Mouse (Mus musculus) MEL (cell line): ENCODE data around the gene Zdhhc3. TPM values are rescaled to one million over a fixed set of nuclear protein-coding genes. Genes with fewer than 3 reads are reported as not detected.

Source experiments
- DNase-seq: peaks from one replicate; pipeline ENCODE4 v3.0.0; 2011; ENCODE audit warnings: low read depth, low spot score
- H3K27ac ChIP-seq: 2 replicates; pipeline ENCODE4 v1.5.1; 2012; ENCODE audit warnings: low read depth, mild to moderate bottlenecking, control low read depth, low read length, moderate library complexity; ENCODE audit not compliant: control insufficient read depth
- H3K27me3 ChIP-seq, 2 experiments: fragments of 150-350 bp in 1 of 2; sonication (generic) in 1 of 2; 2 replicates each; pipeline ENCODE4 v1.6.1; 2012; ENCODE audit warnings: low read length in 2 of 2, mild to moderate bottlenecking in 2 of 2, improper control_type of control experiment in 1 of 2, moderate library complexity in 1 of 2; ENCODE audit not compliant: insufficient read depth in 2 of 2, control insufficient read depth in 1 of 2
- H3K36me3 ChIP-seq, 2 experiments: 2 replicates each; pipeline ENCODE4 v1.6.1; 2012 to 2014; ENCODE audit warnings: low read length in 2 of 2, improper control_type of control experiment in 1 of 2, inconsistent platforms in 1 of 2, mild to moderate bottlenecking in 1 of 2; ENCODE audit not compliant: insufficient read depth in 2 of 2, control insufficient read depth in 1 of 2
- H3K4me1 ChIP-seq, 2 experiments: fragments of 150-350 bp in 1 of 2; sonication (generic) in 1 of 2; 2 replicates each; pipeline ENCODE4 v1.6.1; 2012; ENCODE audit warnings: low read length in 2 of 2, improper control_type of control experiment in 1 of 2, mild to moderate bottlenecking in 1 of 2; ENCODE audit not compliant: insufficient read depth in 2 of 2, control insufficient read depth in 1 of 2
- H3K4me3 ChIP-seq, 2 experiments: fragments of 150-350 bp in 1 of 2; sonication (generic) in 1 of 2; 2 replicates each; pipeline ENCODE4 v1.5.1; 2012; ENCODE audit warnings: low read depth in 2 of 2, low read length in 2 of 2, mild to moderate bottlenecking in 2 of 2, moderate library complexity in 2 of 2, control low read depth in 1 of 2, improper control_type of control experiment in 1 of 2; ENCODE audit not compliant: control insufficient read depth in 1 of 2, insufficient read depth in 1 of 2
- H3K79me2 ChIP-seq: 2 replicates; pipeline ENCODE4 v1.6.1; 2012; ENCODE audit warnings: mild to moderate bottlenecking, low read length, moderate library complexity; ENCODE audit not compliant: control insufficient read depth, poor library complexity, insufficient read depth
- H3K9ac ChIP-seq: 2 replicates; pipeline ENCODE4 v1.6.1; 2012; ENCODE audit warnings: low read depth, mild to moderate bottlenecking, control low read depth, low read length, moderate library complexity; ENCODE audit not compliant: control insufficient read depth, poor library complexity, severe bottlenecking
- H3K9me3 ChIP-seq: fragments of 150-350 bp; sonication (generic); replicated peaks from 2 replicates; pipeline ENCODE4 v1.6.1; 2012; ENCODE audit warnings: mild to moderate bottlenecking, low read length, improper control_type of control experiment, moderate library complexity; ENCODE audit not compliant: insufficient read depth
- CHD1 ChIP-seq: IDR thresholded peaks from 2 replicates; pipeline ENCODE4 v1.6.1; 2012; ENCODE audit warnings: low read depth, mild to moderate bottlenecking, inconsistent platforms, low read length, improper control_type of control experiment
- CTCF ChIP-seq, 3 experiments: IDR thresholded peaks in 2 of 3; conservative IDR thresholded peaks in 1 of 3; 2 replicates each; pipeline ENCODE4 v1.5.1; 2011 to 2012; ENCODE audit warnings: low read length in 3 of 3, low read depth in 2 of 3, mild to moderate bottlenecking in 2 of 3, improper control_type of control experiment in 1 of 3, inconsistent platforms in 1 of 3, mixed read lengths in 1 of 3, moderate library complexity in 1 of 3; ENCODE audit not compliant: control insufficient read depth in 1 of 3, insufficient read depth in 1 of 3, poor library complexity in 1 of 3, severe bottlenecking in 1 of 3
- ELF1 ChIP-seq: IDR thresholded peaks from 2 replicates; pipeline ENCODE4 v1.6.1; 2014; ENCODE audit warnings: low read depth, mild to moderate bottlenecking, inconsistent platforms, low read length, improper control_type of control experiment, moderate library complexity
- EP300 ChIP-seq, 2 experiments: IDR thresholded peaks; 2 replicates each; pipeline ENCODE4 v1.6.1; 2011; ENCODE audit warnings: improper control_type of control experiment in 2 of 2, low read length in 2 of 2, low read depth in 1 of 2, mild to moderate bottlenecking in 1 of 2
- ETS1 ChIP-seq: IDR thresholded peaks from 2 replicates; pipeline ENCODE4 v1.6.1; 2012; ENCODE audit warnings: low read depth, mild to moderate bottlenecking, inconsistent platforms, low read length, improper control_type of control experiment, moderate library complexity
- GABPA ChIP-seq: IDR thresholded peaks from 2 replicates; pipeline ENCODE4 v1.6.1; 2012; ENCODE audit warnings: low read depth, mild to moderate bottlenecking, inconsistent platforms, low read length, improper control_type of control experiment, moderate library complexity
- KAT2A ChIP-seq: conservative IDR thresholded peaks from 2 replicates; pipeline ENCODE4 v1.6.1; 2012; ENCODE audit warnings: low read depth, low read length, improper control_type of control experiment, inconsistent platforms
- MAX ChIP-seq: IDR thresholded peaks from 2 replicates; pipeline ENCODE4 v1.6.1; 2011; ENCODE audit warnings: low read length, improper control_type of control experiment
- MAZ ChIP-seq: IDR thresholded peaks from 2 replicates; pipeline ENCODE4 v1.6.1; 2012; ENCODE audit warnings: low read depth, mild to moderate bottlenecking, inconsistent platforms, low read length, improper control_type of control experiment
- MEF2A ChIP-seq: IDR thresholded peaks from 2 replicates; pipeline ENCODE4 v1.6.1; 2014; ENCODE audit warnings: low read depth, mild to moderate bottlenecking, inconsistent platforms, low read length, improper control_type of control experiment; ENCODE audit not compliant: poor library complexity, insufficient replicate concordance, severe bottlenecking; ENCODE audit errors: extremely low read depth
- MXI1 ChIP-seq: IDR thresholded peaks from 2 replicates; pipeline ENCODE4 v1.6.1; 2011; ENCODE audit warnings: mild to moderate bottlenecking, low read depth, low read length, improper control_type of control experiment
- MYC ChIP-seq: IDR thresholded peaks from 2 replicates; pipeline ENCODE4 v1.6.1; 2011; ENCODE audit warnings: low read depth, mild to moderate bottlenecking, low read length, improper control_type of control experiment, moderate library complexity
- NELFE ChIP-seq: IDR thresholded peaks from 2 replicates; pipeline ENCODE4 v1.6.1; 2011; ENCODE audit warnings: low read depth, low read length, improper control_type of control experiment
- NRF1 ChIP-seq: IDR thresholded peaks from 2 replicates; pipeline ENCODE4 v1.6.1; 2014; ENCODE audit warnings: low read depth, mild to moderate bottlenecking, inconsistent platforms, low read length, improper control_type of control experiment, moderate library complexity; ENCODE audit not compliant: poor library complexity, insufficient read depth, severe bottlenecking
- POLR2A ChIP-seq, 2 experiments: IDR thresholded peaks; 2 replicates each; pipeline ENCODE4 v1.6.1; 2011 to 2012; ENCODE audit warnings: low read length in 2 of 2, mild to moderate bottlenecking in 2 of 2, control low read depth in 1 of 2, improper control_type of control experiment in 1 of 2, low read depth in 1 of 2, moderate library complexity in 1 of 2; ENCODE audit not compliant: control insufficient read depth in 1 of 2, insufficient read depth in 1 of 2, poor library complexity in 1 of 2
- POLR2AphosphoS5 ChIP-seq: IDR thresholded peaks from 2 replicates; pipeline ENCODE4 v1.6.1; 2012; ENCODE audit warnings: low read depth, borderline replicate concordance, mild to moderate bottlenecking, inconsistent platforms, low read length, moderate library complexity, mixed read lengths
- RCOR1 ChIP-seq: IDR thresholded peaks from 2 replicates; pipeline ENCODE4 v1.6.1; 2012; ENCODE audit warnings: low read depth, mild to moderate bottlenecking, inconsistent platforms, low read length, improper control_type of control experiment
- TBP ChIP-seq: IDR thresholded peaks from 2 replicates; pipeline ENCODE4 v1.8.0; 2011; ENCODE audit warnings: low read depth, low read length, improper control_type of control experiment
- TCF12 ChIP-seq: IDR thresholded peaks from 2 replicates; pipeline ENCODE4 v1.6.1; 2014; ENCODE audit warnings: low read depth, mild to moderate bottlenecking, inconsistent platforms, low read length, improper control_type of control experiment, moderate library complexity
- UBTF ChIP-seq: IDR thresholded peaks from 2 replicates; pipeline ENCODE4 v1.6.1; 2012; ENCODE audit warnings: low read depth, mild to moderate bottlenecking, inconsistent platforms, low read length, improper control_type of control experiment, moderate library complexity, borderline replicate concordance; ENCODE audit not compliant: insufficient read depth
- USF2 ChIP-seq, 2 experiments: IDR thresholded peaks; 2 replicates each; pipeline ENCODE4 v1.6.1; 2011 to 2012; ENCODE audit warnings: improper control_type of control experiment in 2 of 2, low read length in 2 of 2, borderline replicate concordance in 1 of 2, inconsistent platforms in 1 of 2, low read depth in 1 of 2, mild to moderate bottlenecking in 1 of 2; ENCODE audit not compliant: insufficient read depth in 1 of 2
- ZKSCAN1 ChIP-seq: IDR thresholded peaks from 2 replicates; pipeline ENCODE4 v1.6.1; 2012; ENCODE audit warnings: low read depth, mild to moderate bottlenecking, inconsistent platforms, low read length, improper control_type of control experiment, moderate library complexity
- polyA plus RNA-seq, 2 experiments: library from polyadenylated mRNA; stranded (reverse) in 1 of 2; unstranded in 1 of 2; fragments of >175 nt in 1 of 2; fragments of >200 nt in 1 of 2; gene quantifications; 2 replicates each; pipeline versions ENCODE4 v1.2.1 to v1.2.4; 2012; ENCODE audit warnings: low replicate concordance in 2 of 2, low read depth in 1 of 2; ENCODE audit not compliant: insufficient read length in 2 of 2, insufficient read depth in 1 of 2, missing spikeins in 1 of 2
- total RNA-seq: library from RNA; depleted of rRNA; stranded (reverse); fragments of 300-350 nt; gene quantifications from 2 replicates; pipeline ENCODE4 v1.2.3, GENCODE M21; 2012

Zdhhc3 gene
- total and polyA plus RNA-seq, 3 experiments = 51.8 to 98.1 (median 92.0) TPM

GRCm38 (mm10) chr9:123109188-123109587 is 3.8 kb downstream of the Zdhhc3 start:
- H3K4me1 ChIP-seq = peaks cover 3 to 11% of the 10 kb centered on the region in 2 experiments; a peak in 3 of 4 replicates

DNA sequence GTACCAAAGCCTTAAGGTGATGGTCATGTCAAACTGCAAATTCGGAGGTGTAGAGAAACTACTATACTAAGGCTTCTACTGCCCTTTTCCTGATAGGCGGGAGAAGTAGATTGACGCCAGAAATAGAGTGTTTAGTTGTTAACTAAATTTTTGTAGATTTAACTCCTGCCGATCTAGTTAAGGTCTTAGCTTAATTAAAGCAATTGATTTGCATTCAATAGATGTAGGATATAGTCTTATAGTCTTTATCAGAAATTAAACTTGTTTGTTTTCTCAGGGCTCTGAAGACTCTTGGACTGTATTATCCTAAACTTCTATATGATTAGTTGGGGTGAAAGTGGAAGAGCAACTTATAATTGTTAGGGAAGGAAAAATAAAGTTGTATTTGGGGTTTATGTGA is 5.8 kb downstream of the Zdhhc3 start:
- Histone ChIP-seq H3K4me3 (no peak overlapping the region), H3K36me3 (peaks cover 7 to 10% of the 10 kb centered on the region in 2 experiments), H3K4me1 (peaks cover 2 to 7% of the 10 kb centered on the region in 2 experiments; a peak in 2 of 4 replicates), H3K79me2 (peaks cover 22% of the 10 kb centered on the region), H3K27ac (no peak overlapping the region), H3K27me3 (no peaks in the 10 kb centered on the region), H3K9me3 (no peaks in the 10 kb centered on the region), H3K9ac (no peak overlapping the region)
- DNase-seq = no peak
- no peak for TF ChIP-seq MEF2A
- TF ChIP-seq ELF1 = no peak
- no peak for TF ChIP-seq EP300 (IDR thresholded peaks at IDR 0.05; ENCODE audit: low read depth in 1 of 2, low read length in 2 of 2)
- no peak for TF ChIP-seq KAT2A
- TF ChIP-seq MXI1 = no peak
- TF ChIP-seq ZKSCAN1 = no peak
- TF ChIP-seq, all 39 proteins: peak for 0

More at GRCm38 (mm10) chr9:123109188-123109587, 3.8 kb downstream of the Zdhhc3 start:
- Histone ChIP-seq H3K9ac (no peak overlapping the region), H3K9me3 (no peaks in the 10 kb centered on the region), H3K36me3 (peaks cover 5 to 15% of the 10 kb centered on the region in 2 experiments), H3K4me3 (no peak overlapping the region), H3K27ac (no peak overlapping the region)
- DNase-seq = no peak
- no peak for TF ChIP-seq TCF12
- no peak for TF ChIP-seq KAT2A
- TF ChIP-seq GABPA = no peak
- no peak for TF ChIP-seq MXI1
- TF ChIP-seq MAX = no peak
- TF ChIP-seq NELFE = no peak
- TF ChIP-seq RCOR1 = no peak
- TF ChIP-seq, all 39 proteins: peak for 0
- Histone ChIP-seq H3K79me2 (peaks cover 35% of the 10 kb centered on the region), H3K27me3 (no peaks in the 10 kb centered on the region)

- H3K79me2 ChIP-seq = peaks cover 10% of the 10 kb centered on the region
- no peak for DNase-seq
- no peaks in the 10 kb centered on the region for H3K27me3 ChIP-seq
- TF ChIP-seq POLR2A (IDR thresholded peaks at IDR 0.05; ENCODE audit: control insufficient read depth in 1 of 2, insufficient read depth in 1 of 2, low read depth in 1 of 2, low read length in 2 of 2, poor library complexity in 1 of 2) = no peak
- no peak for TF ChIP-seq TBP
- no peak for TF ChIP-seq NELFE
- no peak for TF ChIP-seq USF2 (IDR thresholded peaks at IDR 0.05; ENCODE audit: borderline replicate concordance in 1 of 2, insufficient read depth in 1 of 2, low read depth in 1 of 2, low read length in 2 of 2)
- no peak for TF ChIP-seq MXI1
- no peak for TF ChIP-seq CHD1
- no peak for TF ChIP-seq ETS1
- TF ChIP-seq NRF1 = no peak
- no peak for TF ChIP-seq POLR2AphosphoS5
- no peak for TF ChIP-seq CTCF (IDR thresholded peaks at IDR 0.05 in 2 of 3, conservative IDR thresholded peaks at IDR 0.05 in 1 of 3; ENCODE audit: control insufficient read depth in 1 of 3, insufficient read depth in 1 of 3, low read depth in 2 of 3, low read length in 3 of 3, poor library complexity in 1 of 3, severe bottlenecking in 1 of 3)
- TF ChIP-seq MAZ = no peak
- TF ChIP-seq MYC = no peak
- no peak for TF ChIP-seq UBTF
- H3K9me3 ChIP-seq = no peaks in the 10 kb centered on the region
- no peak overlapping the region for H3K9ac ChIP-seq
- H3K36me3 ChIP-seq = peaks cover 0 to 17% of the 10 kb centered on the region in 2 experiments; a peak in 2 of 4 replicates
- no peaks in the 10 kb centered on the region for H3K4me1 ChIP-seq
- no peak overlapping the region for H3K27ac ChIP-seq
- no peak overlapping the region for H3K4me3 ChIP-seq
Measured at GRCm38 (mm10) chr9:123104362-123104761, 8.6 kb downstream of the Zdhhc3 start.
